Mouse (Mus musculus) brain, adult 10 weeks (tissue): ENCODE measurements around the gene Aldoc. TPM values are rescaled to one million over a fixed set of nuclear protein-coding genes. Genes with fewer than 3 reads are reported as not detected.

Source experiments
- polyA plus RNA-seq: library from polyadenylated mRNA; stranded (reverse); fragments of 350-450 nt; fragmentation: Illumina TruSeq; extraction: RNeasy Lipid Tissue Mini Kit (QIAGEN cat#74804); gene quantifications from one replicate; pipeline ENCODE4 v1.2.3, GENCODE M21; 2015; ENCODE audit warnings: low read depth, low replicate concordance

Aldoc gene
- polyA plus RNA-seq = 1,477 TPM

GRCm38 (mm10) chr11:78322860-78323259 lies at the start of gene Aldoc:
Aldoc (plus strand) TSS chr11:78322968.

GRCm38 (mm10) chr11:78290654-78291053 lies 32.1 kb upstream of the Aldoc start, which contains the start of gene BC030499:
BC030499 (plus strand) TSS chr11:78290841.

GRCm38 (mm10) chr11:78301357-78302084 lies 21.2 kb upstream of the Aldoc start, which contains the start of gene Spag5:
Spag5 (plus strand) TSS chr11:78301529.

GRCm38 (mm10) chr11:78327634-78328511 lies 5.1 kb downstream of the Aldoc start, which contains the start of gene Pigs:
Pigs (plus strand) TSS chr11:78328415.

GRCm38 (mm10) chr11:78343381-78344327 lies 20.9 kb downstream of the Aldoc start, which contains the start of gene Unc119:
Unc119 (plus strand) TSS chr11:78343482.

Other genes starting within 250 kb of the Aldoc start
- gene Eral1, start 242.6 kb upstream of the Aldoc start, polyA plus RNA-seq = 19.6 TPM
- gene Fam222b, start 228.3 kb upstream of the Aldoc start, polyA plus RNA-seq = 20.0 TPM
- gene Traf4, start 157.4 kb upstream of the Aldoc start, polyA plus RNA-seq = 8.2 TPM
- 3.7 TPM for gene Nek8, start 146.3 kb upstream of the Aldoc start, polyA plus RNA-seq
- gene Tlcd1, start 146.3 kb upstream of the Aldoc start, polyA plus RNA-seq = 46.4 TPM
- 1,303 TPM for gene Rpl23a, start 139.4 kb upstream of the Aldoc start, polyA plus RNA-seq
- gene Rab34, start 134.5 kb upstream of the Aldoc start, polyA plus RNA-seq = 20.4 TPM
- 5.9 TPM for gene Proca1, start 129.6 kb upstream of the Aldoc start, polyA plus RNA-seq
- gene Sdf2, start 77.2 kb upstream of the Aldoc start, polyA plus RNA-seq = 105 TPM
- 54.7 TPM for gene Supt6, start 77.0 kb upstream of the Aldoc start, polyA plus RNA-seq
- gene 2610507B11Rik, start 61.2 kb upstream of the Aldoc start, polyA plus RNA-seq = 99.7 TPM
- 15.8 TPM for gene BC030499, start 32.1 kb upstream of the Aldoc start, polyA plus RNA-seq
- gene Spag5, start 21.4 kb upstream of the Aldoc start, polyA plus RNA-seq = 8.5 TPM
- gene Pigs, start 5.4 kb downstream of the Aldoc start, polyA plus RNA-seq = 43.4 TPM
- gene Unc119, start 20.5 kb downstream of the Aldoc start, polyA plus RNA-seq = 49.8 TPM
- gene Foxn1, start 63.6 kb downstream of the Aldoc start, polyA plus RNA-seq = not detected
- gene Slc13a2, start 99.2 kb downstream of the Aldoc start, polyA plus RNA-seq = not detected
- gene Slc46a1, start 142.7 kb downstream of the Aldoc start, polyA plus RNA-seq = 10.3 TPM
- gene Sarm1, start 174.8 kb downstream of the Aldoc start, polyA plus RNA-seq = 16.7 TPM
- 86.5 TPM for gene Vtn, start 176.1 kb downstream of the Aldoc start, polyA plus RNA-seq
- gene Sebox, start 180.5 kb downstream of the Aldoc start, polyA plus RNA-seq = 4.9 TPM
- 90.3 TPM for gene Tmem199, start 189.2 kb downstream of the Aldoc start, polyA plus RNA-seq
- gene Poldip2, start 189.2 kb downstream of the Aldoc start, polyA plus RNA-seq = 139 TPM
- gene Tnfaip1, start 213.4 kb downstream of the Aldoc start, polyA plus RNA-seq = 31.9 TPM
- gene Ift20, start 213.4 kb downstream of the Aldoc start, polyA plus RNA-seq = 141 TPM
- gene Tmem97, start 227.8 kb downstream of the Aldoc start, polyA plus RNA-seq = 31.8 TPM